Mouse (Mus musculus) C2C12 (cell line): ENCODE data around the gene Ephx4. TPM values are rescaled to one million over a fixed set of nuclear protein-coding genes. Genes with fewer than 3 reads are reported as not detected.

ENCODE experiments used
- H3K27me3 ChIP-seq: one replicate; pipeline ENCODE4 v1.6.1; 2011; ENCODE audit not compliant: control insufficient read depth, insufficient read depth, insufficient read length
- H3K36me3 ChIP-seq: one replicate; pipeline ENCODE4 v1.6.1; 2011; ENCODE audit not compliant: control insufficient read depth, insufficient read depth
- H3K4me3 ChIP-seq: one replicate; pipeline ENCODE4 v1.5.1; 2011; ENCODE audit warnings: mild to moderate bottlenecking, control low read depth; ENCODE audit not compliant: poor library complexity, insufficient read depth, severe bottlenecking
- H3K79me2 ChIP-seq: one replicate; pipeline ENCODE4 v1.6.1; 2011; ENCODE audit not compliant: control insufficient read depth, insufficient read depth
- H3K79me3 ChIP-seq: one replicate; pipeline ENCODE4 v1.6.1; 2011; ENCODE audit warnings: low read depth, control low read depth
- H3ac ChIP-seq: one replicate; pipeline ENCODE3; 2011; ENCODE audit warnings: low read depth; ENCODE audit not compliant: control insufficient read depth, insufficient read length
- CEBPB ChIP-seq: IDR thresholded peaks from one replicate; pipeline ENCODE4 v1.6.1; 2011; ENCODE audit warnings: low read depth, mild to moderate bottlenecking, control low read depth, moderate library complexity
- CTCF ChIP-seq: IDR thresholded peaks from one replicate; pipeline ENCODE4 v1.5.1; 2011; ENCODE audit not compliant: control insufficient read depth, insufficient read depth, insufficient read length
- FOSL1 ChIP-seq: IDR thresholded peaks from one replicate; pipeline ENCODE4 v1.8.0; 2011; ENCODE audit warnings: mild to moderate bottlenecking, low read length; ENCODE audit not compliant: poor library complexity, insufficient read depth, severe bottlenecking
- MAX ChIP-seq: IDR thresholded peaks from one replicate; pipeline ENCODE4 v1.6.1; 2011; ENCODE audit warnings: mild to moderate bottlenecking, control low read depth
- MYOD1 ChIP-seq: IDR thresholded peaks from one replicate; pipeline ENCODE4 v1.6.1; 2011; ENCODE audit warnings: low read depth; ENCODE audit not compliant: control insufficient read depth, insufficient read length
- MYOG ChIP-seq: IDR thresholded peaks from one replicate; pipeline ENCODE4 v1.6.1; 2011; ENCODE audit not compliant: control insufficient read depth, insufficient read length; ENCODE audit errors: extremely low read depth
- USF1 ChIP-seq: IDR thresholded peaks from one replicate; pipeline ENCODE4 v1.6.1; 2011; ENCODE audit warnings: low read depth, mild to moderate bottlenecking, control low read depth, moderate library complexity
- long read RNA-seq, 2 experiments: library from polyadenylated mRNA; unstranded; transcript quantifications; one replicate each; pipeline ENCODE4 v2.0.0; 2019 to 2020
- polyA plus RNA-seq: library from polyadenylated mRNA; unstranded; fragments of >200 nt; fragmentation: generic; extraction: Trizol; gene quantifications from one replicate; pipeline ENCODE4 v1.2.1, GENCODE M21; 2012; ENCODE audit warnings: missing spikeins

Gene Ephx4
- polyA plus RNA-seq, result not detected
- long read RNA-seq, experiment 1, result 0 reads
- long read RNA-seq, experiment 2, result 0 reads

GRCm38 (mm10) chr5:107402436-107402835 lies at the start of gene Ephx4:
Gene Ephx4, plus strand, starts transcription at chr5:107402736.
- no peak within 1 kb of the TSS for H3ac ChIP-seq
- TF ChIP-seq MYOG, result no peak
- TF ChIP-seq MYOD1, result no peak
- TF ChIP-seq USF1, result no peak
- TF ChIP-seq MAX, result no peak
- no peak for TF ChIP-seq FOSL1
- TF ChIP-seq CTCF, result no peak
- no peak for TF ChIP-seq CEBPB
- H3K79me2 ChIP-seq, result no peaks in the 10 kb centered on the region
- H3K27me3 ChIP-seq, result peaks cover 25% of the 10 kb centered on the region
- no peaks in the 10 kb centered on the region for H3K36me3 ChIP-seq
- no peaks in the 10 kb centered on the region for H3K79me3 ChIP-seq
- H3K4me3 ChIP-seq, result no peak within 1 kb of the TSS

GRCm38 (mm10) chr5:107353981-107354380 lies 48.6 kb upstream of the Ephx4 start:
- Histone ChIP-seq H3K79me3 (no peaks in the 10 kb centered on the region), H3K36me3 (no peaks in the 10 kb centered on the region), H3K79me2 (no peaks in the 10 kb centered on the region), H3K4me3 (no peak overlapping the region), H3ac (no peak overlapping the region), H3K27me3 (no peaks in the 10 kb centered on the region)
- no peak for TF ChIP-seq CEBPB
- TF ChIP-seq MYOG, result no peak
- TF ChIP-seq MAX, result no peak
- no peak for TF ChIP-seq USF1

- TF ChIP-seq USF1, result no peak
- TF ChIP-seq CEBPB, result no peak
- TF ChIP-seq MYOD1, result no peak
- no peak for TF ChIP-seq CTCF
- no peak for TF ChIP-seq MYOG
- TF ChIP-seq MAX, result no peak
- no peak for TF ChIP-seq FOSL1
- H3K79me3 ChIP-seq, result no peaks in the 10 kb centered on the region
- H3K4me3 ChIP-seq, result no peak overlapping the region
- H3K36me3 ChIP-seq, result no peaks in the 10 kb centered on the region
- no peaks in the 10 kb centered on the region for H3K79me2 ChIP-seq
- H3ac ChIP-seq, result no peak overlapping the region
- H3K27me3 ChIP-seq, result no peaks in the 10 kb centered on the region
Observed at GRCm38 (mm10) chr5:107355801-107356200, 46.7 kb upstream of the Ephx4 start.

- TF ChIP-seq FOSL1 (no peak), MYOD1 (no peak), MAX (no peak), USF1 (no peak), CEBPB (no peak), CTCF (no peak), MYOG (no peak)
- H3K79me3 ChIP-seq, result no peaks in the 10 kb centered on the region
- H3K27me3 ChIP-seq, result no peaks in the 10 kb centered on the region
- H3ac ChIP-seq, result no peak overlapping the region
- no peaks in the 10 kb centered on the region for H3K79me2 ChIP-seq
- H3K4me3 ChIP-seq, result no peak overlapping the region
- H3K36me3 ChIP-seq, result no peaks in the 10 kb centered on the region
Observed at GRCm38 (mm10) chr5:107357723-107358122, 44.8 kb upstream of the Ephx4 start.

- Histone ChIP-seq H3K36me3 (no peaks in the 10 kb centered on the region), H3K27me3 (no peaks in the 10 kb centered on the region), H3K79me3 (no peaks in the 10 kb centered on the region), H3ac (no peak overlapping the region), H3K79me2 (no peaks in the 10 kb centered on the region), H3K4me3 (peak overlapping the region; percentile 14)
- TF ChIP-seq CEBPB, result no peak
- no peak for TF ChIP-seq MYOG
- TF ChIP-seq FOSL1, result no peak
- TF ChIP-seq MAX, result no peak
- TF ChIP-seq USF1, result no peak
- TF ChIP-seq CTCF, result no peak
- TF ChIP-seq MYOD1, result no peak
Observed at GRCm38 (mm10) chr5:107359395-107360053, 43.0 kb upstream of the Ephx4 start.
